Mouse (Mus musculus): Measurements from ENCODE around the gene Gpc5.

GRCm38 (mm10) chr14:115411513-115412174 lies 319.6 kb downstream of the Gpc5 start:
- TF ChIP-seq CTCF (IDR thresholded peaks at IDR 0.05; ENCODE audit: low read depth, low read length) (no peak), POLR2A (IDR thresholded peaks at IDR 0.05; ENCODE audit: extremely low read depth, insufficient read depth, low read length) (no peak)
